8 mouse cellular contexts compared by ENCODE assay signal in the genomic region with DNA sequence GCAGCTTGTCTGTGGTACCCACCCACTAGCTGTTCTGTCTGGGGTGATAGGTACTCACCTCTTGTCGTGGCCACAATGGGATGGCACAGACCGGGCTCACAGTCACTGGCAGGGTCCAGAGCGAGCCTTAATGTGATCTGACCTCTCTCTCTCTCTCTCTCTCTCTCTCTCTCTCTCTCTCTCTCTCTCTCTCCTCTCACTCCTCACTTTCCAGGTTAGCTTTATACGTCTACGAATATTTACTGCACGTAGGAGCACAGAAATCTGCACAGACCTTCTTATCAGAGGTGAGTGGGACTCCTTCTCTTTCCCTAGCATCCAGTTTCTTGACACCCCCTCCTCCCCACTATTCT. TPM values are rescaled to one million over a fixed set of nuclear protein-coding genes. Genes with fewer than 3 reads are reported as not detected.
DNase-seq lines count a peak whose midpoint lies in the region; ATAC-seq and TF ChIP-seq lines count a peak whose summit lies in the region.

No protein-coding gene starts in this region.

- H3K9ac ChIP-seq in limb, embryonic 15.5 days: peak overlapping the region; percentile 100
- H3K9ac ChIP-seq in stomach, embryonic 15.5 days: peak overlapping the region; percentile 94

- H3K27me3 ChIP-seq in erythroblast, embryonic 14.5 days (ENCODE audit: control insufficient read depth): no peaks in the 10 kb centered on the region
- H3K27me3 ChIP-seq in spleen, adult 2 months (ENCODE audit: control insufficient read depth, insufficient read depth, low read length): peaks cover 4% of the 10 kb centered on the region
- H3K27me3 ChIP-seq in limb, embryonic 15.5 days: no peaks in the 10 kb centered on the region
- H3K27me3 ChIP-seq in stomach, embryonic 15.5 days (replicated peaks): no peaks in the 10 kb centered on the region

- 40% methylated on average over 6 of the region's 6 CpGs for WGBS in spleen, adult 2 months
- WGBS in limb, embryonic 15.5 days: 0% methylated on average over 6 of the region's 6 CpGs
- under 1% methylated on average over 6 of the region's 6 CpGs for WGBS in stomach, embryonic 15.5 days

- H3K4me3 ChIP-seq in erythroblast, embryonic 14.5 days (replicated peaks): peak overlapping the region; percentile 98
- peak overlapping the region; percentile 81 for H3K4me3 ChIP-seq in spleen, adult 2 months (ENCODE audit: extremely low read depth, insufficient read depth, insufficient read length)
- H3K4me3 ChIP-seq in limb, embryonic 15.5 days: peak overlapping the region; percentile 100
- peak overlapping the region; percentile 72 for H3K4me3 ChIP-seq in stomach, embryonic 15.5 days (replicated peaks)

- H3K4me1 ChIP-seq in erythroblast, embryonic 14.5 days (ENCODE audit: control insufficient read depth): peaks cover 78% of the 10 kb centered on the region
- peaks cover 28% of the 10 kb centered on the region for H3K4me1 ChIP-seq in spleen, adult 2 months (ENCODE audit: control insufficient read depth, insufficient read depth, insufficient read length)
- peaks cover 52% of the 10 kb centered on the region for H3K4me1 ChIP-seq in limb, embryonic 15.5 days
- H3K4me1 ChIP-seq in stomach, embryonic 15.5 days: peaks cover 48% of the 10 kb centered on the region

- no peaks in the 10 kb centered on the region for H3K9me3 ChIP-seq in erythroblast, embryonic 14.5 days (ENCODE audit: control insufficient read depth, low read length)
- H3K9me3 ChIP-seq in limb, embryonic 15.5 days: no peaks in the 10 kb centered on the region
- H3K9me3 ChIP-seq in stomach, embryonic 15.5 days: no peaks in the 10 kb centered on the region

- H3K4me2 ChIP-seq in limb, embryonic 15.5 days: peak overlapping the region; percentile 69
- peak overlapping the region; percentile 73 for H3K4me2 ChIP-seq in stomach, embryonic 15.5 days

- no peak for TF ChIP-seq CTCF in spleen, adult 2 months (IDR thresholded peaks at IDR 0.05; ENCODE audit: extremely low read depth, insufficient read depth, insufficient read length, insufficient replicate concordance)

- peaks cover 53% of the 10 kb centered on the region for H3K36me3 ChIP-seq in erythroblast, embryonic 14.5 days (ENCODE audit: control insufficient read depth)
- peaks cover 4% of the 10 kb centered on the region for H3K36me3 ChIP-seq in spleen, adult 2 months (ENCODE audit: control insufficient read depth, insufficient read depth, low read length)
- H3K36me3 ChIP-seq in limb, embryonic 15.5 days: peaks cover 24% of the 10 kb centered on the region
- peaks cover 22% of the 10 kb centered on the region for H3K36me3 ChIP-seq in stomach, embryonic 15.5 days

- no peak for DNase-seq in spleen, adult 2 months (ENCODE audit: low read depth in 1 of 2, low spot score in 2 of 2)
- DNase-seq in spleen, postnatal 14 days (ENCODE audit: low spot score in 2 of 2): no peak
- no peak for DNase-seq in thymus, postnatal 14 days
- no peak for DNase-seq in MN1 (ENCODE audit: low spot score)

- no peak for ATAC-seq in erythroblast, adult 5-6 weeks (replicated peaks; ENCODE audit: low FRiP score, poor library complexity, severe bottlenecking)
- ATAC-seq in limb, embryonic 15.5 days (ENCODE audit: insufficient number of reproducible peaks, low FRiP score, low TSS enrichment, low read depth): no peak
- ATAC-seq in stomach, embryonic 15.5 days (ENCODE audit: insufficient read depth, low FRiP score, low read depth): no peak

- TF ChIP-seq POLR2A in spleen, adult 2 months (IDR thresholded peaks at IDR 0.05; ENCODE audit: low read depth, low read length): no peak

- no peak overlapping the region for H3K27ac ChIP-seq in spleen, adult 2 months (ENCODE audit: insufficient read depth, low read length)
- H3K27ac ChIP-seq in limb, embryonic 15.5 days: peak overlapping the region; percentile 99
- no peak overlapping the region for H3K27ac ChIP-seq in stomach, embryonic 15.5 days

RNA-seq across cellular contexts. Expression of gene Ssbp3, which starts 2.2 kb away (rescaled TPM):
- 93.7 and 94.2 TPM in 2 replicates for polyA plus RNA-seq in erythroblast, embryonic 14.5 days (2012)
- total RNA-seq in erythroblast, adult 5-6 weeks (2015; ENCODE audit: low replicate concordance): 55.9 and 73.4 TPM in 2 replicates
- total RNA-seq in erythroblast, adult 5-6 weeks (2017; ENCODE audit: low replicate concordance): 49.8 and 56.6 TPM in 2 replicates
- 27.8 and 33.8 TPM in 2 replicates for polyA plus RNA-seq in spleen, adult 2 months (2012; rRNA removed)
- polyA plus RNA-seq in limb, embryonic 15.5 days (2015; fragmentation: Nextera tagmentation; extraction: Ambion mirVana): 93.9 and 112 TPM in 2 replicates
- 92.4 and 98.5 TPM in 2 replicates for polyA plus RNA-seq in stomach, embryonic 15.5 days (2015; fragmentation: Nextera tagmentation; extraction: Ambion mirVana)
